Mouse (Mus musculus): Measurements from ENCODE around the gene Adamts4.

Adamts4 gene

GRCm38 (mm10) chr1:171249913-171250600, at the start of gene Adamts4:
Adamts4 (plus strand) TSS chr1:171250421.
- no peak for DNase-seq (ENCODE audit: low read depth)

GRCm38 (mm10) chr1:171200769-171201168, 49.5 kb upstream of the Adamts4 start:
- DNase-seq (ENCODE audit: low read depth), result no peak

- DNase-seq (ENCODE audit: low read depth), result no peak
Observed at GRCm38 (mm10) chr1:171203471-171204248, 46.6 kb upstream of the Adamts4 start.

DNA sequence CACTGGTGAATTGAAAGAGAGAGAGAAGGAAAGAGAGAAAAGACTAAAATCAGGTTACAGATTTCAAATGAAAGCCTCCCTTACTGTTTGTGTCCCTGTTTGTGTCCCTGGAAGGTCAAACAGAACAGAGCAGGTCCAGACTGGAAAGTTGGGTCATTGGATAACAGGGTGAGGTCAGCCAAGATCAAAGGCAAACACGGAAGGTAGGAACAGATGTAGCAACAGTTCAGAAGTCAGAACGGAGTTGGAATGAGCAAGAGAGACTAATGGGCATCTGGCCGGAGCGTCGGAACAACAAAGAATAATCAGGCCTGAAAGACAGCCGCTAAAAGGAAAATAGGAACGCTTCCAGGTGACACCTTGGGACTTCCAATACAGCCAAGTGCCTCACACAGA, 46.0 kb upstream of the Adamts4 start:
- DNase-seq (ENCODE audit: low read depth), result no peak

- DNase-seq (ENCODE audit: low read depth), result peak; percentile 74
Observed at GRCm38 (mm10) chr1:171205704-171206493, 44.3 kb upstream of the Adamts4 start.

DNA sequence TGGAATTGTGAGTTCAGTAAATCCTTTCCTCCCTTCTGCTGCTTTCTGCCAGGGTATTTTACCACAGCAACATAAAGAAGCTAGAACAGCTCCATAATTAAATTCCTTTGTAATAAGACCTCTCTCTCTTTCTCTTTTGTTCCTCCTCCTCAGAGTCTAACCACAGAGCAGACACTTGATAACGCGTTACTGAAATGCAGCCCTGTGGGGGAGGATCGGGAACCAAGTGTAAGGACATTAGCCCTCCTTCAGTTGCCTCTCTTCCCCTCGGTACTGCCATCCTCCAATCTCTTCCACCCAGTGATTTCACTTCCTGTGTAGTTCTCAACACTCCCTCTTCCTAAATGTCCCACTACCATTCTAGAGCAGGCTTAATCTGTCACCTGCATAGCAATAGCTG, 40.8 kb upstream of the Adamts4 start:
- DNase-seq (ENCODE audit: low read depth), result no peak

- DNase-seq (ENCODE audit: low read depth), result no peak
Observed at GRCm38 (mm10) chr1:171212854-171213253, 37.4 kb upstream of the Adamts4 start.

DNA sequence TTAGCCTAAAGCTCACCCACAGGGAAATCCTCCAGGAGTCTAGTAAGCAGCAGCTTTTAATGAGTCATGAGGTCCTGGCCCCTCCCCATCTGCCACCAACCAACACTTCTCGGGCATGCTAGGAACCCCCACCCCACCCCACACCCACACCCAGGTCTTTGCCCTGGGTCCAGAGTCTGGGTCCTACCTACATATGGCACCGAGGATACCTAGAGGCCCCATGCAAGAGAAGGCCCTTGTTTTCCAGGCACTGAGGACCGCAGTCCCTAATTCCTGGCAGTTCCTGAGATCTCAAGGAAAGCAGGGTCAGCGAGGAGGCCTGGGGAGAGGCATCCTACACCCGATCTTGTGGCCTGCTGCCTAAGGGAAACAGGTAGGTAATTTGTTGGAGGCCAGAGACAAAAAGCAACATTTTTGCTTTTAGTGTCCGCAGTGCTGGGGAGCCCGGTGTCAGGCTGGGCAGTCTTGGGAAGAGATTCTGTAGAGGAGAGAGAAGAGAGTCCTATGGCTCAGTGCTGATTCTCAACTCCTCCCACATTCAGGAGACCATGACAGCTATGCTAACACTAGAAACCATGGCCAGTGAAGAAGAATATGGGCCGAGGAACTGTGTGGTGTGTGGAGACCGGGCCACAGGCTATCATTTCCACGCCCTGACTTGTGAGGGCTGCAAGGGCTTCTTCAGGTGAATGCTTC, 36.3 kb upstream of the Adamts4 start, which contains the start of gene Nr1i3:
Gene Nr1i3, plus strand, starts transcription at position 170 of the 696 bp plus-strand sequence.
- no peak for DNase-seq (ENCODE audit: low read depth)

GRCm38 (mm10) chr1:171216241-171216955, 33.8 kb upstream of the Adamts4 start:
- DNase-seq (ENCODE audit: low read depth), result no peak

- DNase-seq (ENCODE audit: low read depth), result peak; percentile 87
Observed at GRCm38 (mm10) chr1:171220871-171221270, 29.4 kb upstream of the Adamts4 start.

DNA sequence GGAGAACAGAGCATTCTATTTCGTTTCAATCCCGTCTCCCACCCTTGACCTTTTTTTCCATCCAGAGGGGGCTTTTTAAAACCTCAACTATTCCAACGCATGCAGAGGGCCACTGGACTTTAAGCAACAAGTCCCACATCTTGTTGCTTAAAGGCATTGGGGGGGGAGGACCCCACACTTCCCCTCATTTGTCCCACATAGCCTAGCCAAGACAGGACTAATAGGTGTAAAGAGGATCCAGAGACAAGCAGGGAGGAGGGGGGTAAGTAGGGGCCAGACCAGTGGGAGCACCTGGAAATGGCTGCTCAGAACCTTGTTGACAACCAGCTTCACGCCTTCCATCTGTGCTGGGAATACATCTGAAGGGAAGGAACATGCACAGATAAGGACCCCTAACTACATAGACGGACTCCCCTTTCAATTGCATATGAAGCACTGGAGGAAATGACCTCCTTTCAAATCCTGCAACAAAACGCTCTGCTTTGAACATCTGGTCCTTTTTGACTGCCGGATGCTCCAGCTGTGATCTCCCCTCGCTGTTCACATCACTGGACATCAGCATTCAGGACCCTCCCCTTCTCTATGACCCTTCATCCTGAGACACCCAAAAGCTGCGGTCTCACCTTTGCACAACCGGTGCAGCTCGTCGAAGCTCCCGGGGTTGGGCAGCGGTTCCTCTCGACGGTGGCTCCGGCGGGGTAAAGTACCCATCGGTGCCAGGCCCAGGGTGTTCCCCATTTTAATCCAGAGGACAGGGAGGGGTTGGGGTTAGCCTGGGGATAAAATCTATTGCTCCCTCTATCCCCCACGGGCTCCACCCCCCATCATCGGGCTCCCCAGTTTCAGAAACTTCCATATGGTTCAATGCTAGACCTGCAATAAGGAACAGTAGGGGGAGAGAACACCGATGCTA, 28.7 kb upstream of the Adamts4 start:
- peak; percentile 23 for DNase-seq (ENCODE audit: low read depth)

DNA sequence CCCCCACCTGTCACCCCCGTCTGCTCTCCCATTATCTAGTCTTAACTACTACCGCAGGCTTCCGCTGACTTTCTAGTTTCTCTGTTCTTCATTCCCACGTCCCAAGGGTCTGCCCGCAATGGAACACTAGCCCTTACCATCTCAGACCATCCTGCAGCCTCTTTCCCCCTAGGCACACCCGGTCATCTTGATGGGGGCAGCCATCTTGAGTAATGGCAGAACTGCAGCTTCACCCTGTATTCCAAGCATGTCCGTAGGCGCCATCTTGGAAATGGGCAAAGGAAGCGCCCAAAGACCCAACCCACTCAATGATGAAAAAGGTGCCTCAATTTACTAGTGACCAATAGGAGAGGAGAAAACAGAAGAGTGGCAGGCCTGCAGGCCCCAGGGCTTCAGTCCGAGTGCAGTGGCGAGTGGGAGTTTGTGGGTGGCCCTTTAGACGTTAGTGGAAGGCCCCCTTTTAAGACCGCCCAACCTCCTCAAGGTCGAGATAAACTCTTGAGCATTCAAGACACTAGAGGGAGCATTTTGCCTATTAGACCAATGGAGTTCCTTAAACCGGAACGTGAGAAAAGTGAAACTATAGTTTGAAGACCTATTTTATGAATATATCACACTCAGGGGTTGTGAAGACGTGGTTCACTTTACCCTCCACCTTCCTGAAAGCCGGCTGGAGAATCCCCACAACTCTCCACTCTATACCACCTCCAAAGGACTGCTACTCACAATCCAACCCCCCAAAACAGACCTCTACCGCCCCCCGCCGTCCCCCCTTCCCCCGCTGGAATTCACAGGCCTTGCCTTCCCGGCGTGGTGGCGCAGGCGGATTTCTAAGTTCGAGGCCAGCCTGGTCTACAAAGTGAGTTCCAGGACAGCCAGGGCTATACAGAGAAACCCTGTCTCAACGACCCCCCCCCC, 27.7 kb upstream of the Adamts4 start, which contains the start of gene Tomm40l:
Gene Tomm40l, minus strand, starts transcription at position 277 of the 918 bp plus-strand sequence.
- DNase-seq (ENCODE audit: low read depth), result peak; percentile 100

DNA sequence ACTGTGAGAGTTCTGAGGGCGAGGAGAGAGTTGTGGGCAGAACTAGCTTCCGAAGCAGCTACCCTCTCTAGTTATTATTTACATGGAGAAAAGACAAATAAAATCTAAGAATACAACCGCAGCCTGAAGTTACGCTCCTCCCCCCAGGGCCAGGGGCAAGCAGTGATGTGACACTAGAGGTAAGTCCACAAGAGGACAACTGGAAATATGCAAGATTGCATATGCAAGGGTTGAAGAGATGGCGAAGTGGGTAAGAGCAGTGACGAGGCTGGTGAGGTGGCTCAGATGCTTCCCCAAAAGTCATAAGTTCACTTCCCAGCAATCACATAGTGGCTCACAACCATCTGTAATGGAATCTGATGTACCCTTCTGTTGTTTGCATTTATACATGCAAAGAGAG, 27.1 kb upstream of the Adamts4 start:
- DNase-seq (ENCODE audit: low read depth), result peak; percentile 39

GRCm38 (mm10) chr1:171223796-171224195, 26.4 kb upstream of the Adamts4 start:
- peak; percentile 21 for DNase-seq (ENCODE audit: low read depth)

DNA sequence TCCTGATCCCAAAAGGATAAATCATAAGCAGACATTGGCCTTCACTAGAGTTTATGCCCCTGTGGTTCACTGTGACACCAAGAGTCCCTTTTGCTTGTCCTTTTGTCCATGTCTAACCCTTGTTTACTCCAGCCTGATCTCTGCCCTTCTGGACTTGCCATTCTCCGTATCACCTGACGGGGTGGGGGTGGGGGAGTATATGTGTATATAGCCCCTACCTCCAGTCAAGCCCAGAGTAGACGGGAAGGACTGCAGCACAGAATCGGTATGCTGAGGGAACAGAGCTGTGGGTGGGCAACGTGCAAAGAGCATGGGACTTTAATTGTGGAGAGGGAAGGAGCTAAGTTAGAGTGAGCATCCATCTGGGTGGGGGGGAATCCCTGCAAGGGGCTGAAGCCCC, 25.4 kb upstream of the Adamts4 start, which contains the start of gene Apoa2:
Gene Apoa2, plus strand, starts transcription at position 198 of the 400 bp plus-strand sequence.
- DNase-seq (ENCODE audit: low read depth), result no peak

- no peak for DNase-seq (ENCODE audit: low read depth)
Observed at GRCm38 (mm10) chr1:171226780-171227179, 23.4 kb upstream of the Adamts4 start.

- no peak for DNase-seq (ENCODE audit: low read depth)
Observed at GRCm38 (mm10) chr1:171227879-171228278, 22.3 kb upstream of the Adamts4 start.

DNA sequence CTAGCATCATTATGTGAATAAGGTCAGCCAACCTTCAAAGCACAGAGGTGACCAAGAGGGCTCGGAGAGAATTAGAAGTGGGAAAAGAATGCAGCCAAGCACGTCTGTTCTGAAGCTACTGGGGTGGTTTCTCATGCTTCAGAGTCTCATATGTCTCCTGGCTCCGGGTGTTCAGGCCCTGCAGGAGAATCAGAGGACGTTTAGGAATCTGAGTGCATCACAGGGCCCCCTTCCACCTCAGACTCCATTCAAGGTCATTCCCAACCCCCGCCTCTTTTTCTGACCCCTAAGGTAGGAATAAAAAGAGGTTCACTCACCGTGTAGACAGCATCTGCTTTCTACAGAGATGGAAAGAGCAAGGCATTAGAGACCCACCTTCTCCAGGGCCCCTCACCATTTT, 20.5 kb upstream of the Adamts4 start:
- DNase-seq (ENCODE audit: low read depth), result no peak

DNA sequence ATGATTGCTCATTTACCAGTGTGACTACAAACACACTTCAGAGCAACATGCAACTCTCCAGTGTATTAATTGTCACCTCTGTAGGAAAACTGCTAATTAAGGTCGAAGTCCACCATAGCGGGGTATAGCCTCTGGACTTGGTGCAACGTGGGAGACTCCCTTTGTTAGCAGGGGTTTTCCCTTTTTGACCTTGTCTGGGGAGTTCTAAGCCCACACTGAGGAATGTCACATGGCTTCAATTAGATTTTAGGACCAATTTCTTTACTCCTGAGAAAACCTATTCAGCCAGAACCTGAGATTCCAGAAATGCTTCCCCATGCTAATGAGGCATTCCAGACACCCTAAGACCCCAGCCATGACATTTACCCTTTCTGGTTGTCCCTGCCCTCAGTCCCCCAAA, 20.0 kb upstream of the Adamts4 start:
- no peak for DNase-seq (ENCODE audit: low read depth)

Data from 416B (cell line).